Mouse (Mus musculus): Measurements from ENCODE around the gene Ank3. TPM values are rescaled to one million over a fixed set of nuclear protein-coding genes. Genes with fewer than 3 reads are reported as not detected.

The Ank3 gene
- polyA plus RNA-seq, 1 experiment from 2014 or later = 7.1 TPM

DNA sequence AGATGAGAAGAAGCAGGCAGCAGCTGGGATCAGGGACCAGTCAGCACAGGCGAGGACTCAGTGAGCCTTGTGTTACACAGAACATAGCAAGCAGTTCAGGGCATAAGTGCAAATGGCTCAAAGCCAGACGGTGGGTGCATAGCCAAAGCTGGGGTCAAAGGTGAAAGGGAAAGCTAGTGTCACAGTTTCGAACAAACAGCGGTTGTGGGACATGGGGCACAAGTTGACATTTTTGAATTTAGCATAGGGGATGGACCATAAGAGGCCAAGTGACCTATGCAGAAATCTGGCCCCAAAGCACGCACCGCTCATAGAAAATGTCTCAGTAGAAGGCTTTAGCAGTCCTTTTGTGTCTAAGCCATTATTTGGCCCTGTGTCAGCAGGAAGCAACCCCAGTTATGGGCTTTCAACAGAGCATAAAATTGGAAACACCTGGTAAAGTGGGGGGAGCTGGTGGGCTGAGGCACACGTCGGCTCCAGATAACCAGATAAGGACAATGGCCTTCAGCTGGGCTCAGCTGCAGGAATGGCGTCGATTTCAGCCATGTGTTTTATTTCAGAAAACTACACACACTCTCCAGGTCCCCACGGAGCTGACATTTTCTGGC lies 185.4 kb downstream of the Ank3 start:
- TF ChIP-seq CTCF (IDR thresholded peaks at IDR 0.05; ENCODE audit: low read depth) = no peak
- ATAC-seq = peak; percentile 87
- Histone ChIP-seq H3K4me1 (ENCODE audit: insufficient read depth) (peaks cover 3% of the 10 kb centered on the region; the same call in 1 of the 2 replicates), H3K27ac (ENCODE audit: low read depth) (peak overlapping the region; percentile 57), H3K9me3 (ENCODE audit: low read length) (no peaks in the 10 kb centered on the region), H3K27me3 (ENCODE audit: insufficient read depth, low read length) (no peaks in the 10 kb centered on the region), H3K4me3 (ENCODE audit: low read depth, low read length) (no peak overlapping the region), H3K4me2 (ENCODE audit: low read depth, low read length) (no peak overlapping the region), H3K36me3 (replicated peaks; ENCODE audit: insufficient read depth, low read length) (no peaks in the 10 kb centered on the region), H3K9ac (replicated peaks) (no peak overlapping the region)
- peak; percentile 61 for DNase-seq
- WGBS (ENCODE audit: insufficient replicate concordance) = 44% methylated on average over 11 of the region's 11 CpGs

DNA sequence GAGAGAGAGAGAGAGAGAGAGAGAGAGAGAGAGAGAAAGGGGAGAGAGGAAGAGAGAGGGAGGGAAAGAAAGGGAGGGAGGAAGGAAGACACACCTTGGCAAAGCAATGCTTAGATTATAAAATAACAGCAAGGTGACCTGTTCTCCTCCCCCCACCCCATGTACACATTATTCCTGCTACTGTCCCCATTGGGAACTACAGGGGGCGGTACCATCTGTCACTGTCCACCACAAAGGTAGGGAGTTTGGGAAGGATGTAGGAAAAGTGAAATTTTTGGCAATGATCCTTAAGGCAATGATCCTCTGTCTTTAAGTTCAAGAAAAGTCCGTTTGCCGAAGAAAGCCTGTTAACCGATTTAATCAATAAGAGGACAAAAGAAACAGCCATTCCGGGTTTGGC lies 186.0 kb downstream of the Ank3 start:
- Histone ChIP-seq H3K9ac (replicated peaks) (no peak overlapping the region), H3K36me3 (replicated peaks; ENCODE audit: insufficient read depth, low read length) (no peaks in the 10 kb centered on the region), H3K27ac (ENCODE audit: low read depth) (no peak overlapping the region), H3K9me3 (ENCODE audit: low read length) (no peaks in the 10 kb centered on the region), H3K4me3 (ENCODE audit: low read depth, low read length) (no peak overlapping the region), H3K4me2 (ENCODE audit: low read depth, low read length) (no peak overlapping the region), H3K27me3 (ENCODE audit: insufficient read depth, low read length) (no peaks in the 10 kb centered on the region), H3K4me1 (ENCODE audit: insufficient read depth) (peaks cover 3% of the 10 kb centered on the region; the same call in 1 of the 2 replicates)
- no peak for TF ChIP-seq EP300 (IDR thresholded peaks at IDR 0.05; ENCODE audit: low read depth)
- TF ChIP-seq CTCF (IDR thresholded peaks at IDR 0.05; ENCODE audit: low read depth) = no peak
- DNase-seq (no peak), ATAC-seq (no peak)
- 74% methylated on average over 5 of the region's 5 CpGs for WGBS (ENCODE audit: insufficient replicate concordance)

DNA sequence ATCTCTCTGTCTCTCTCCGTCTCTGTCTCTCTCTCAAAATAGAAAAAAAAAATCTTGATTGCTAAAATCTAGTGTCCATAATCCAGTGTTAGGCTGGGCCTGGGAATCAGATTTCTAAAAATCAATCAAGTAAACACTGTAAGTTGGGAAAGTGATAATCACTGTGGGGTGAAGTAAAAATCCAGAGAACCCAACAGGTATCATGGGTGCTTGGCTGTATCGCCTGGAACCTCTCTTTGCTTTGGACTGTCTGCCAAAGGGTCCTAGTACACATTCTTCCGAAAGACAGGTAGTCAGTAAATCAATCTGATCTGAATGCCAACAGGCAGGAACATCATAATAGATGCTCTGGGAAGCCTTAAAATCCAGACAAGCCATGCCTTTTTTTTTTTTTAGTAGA lies 186.7 kb downstream of the Ank3 start:
- 49% methylated on average over 3 of the region's 3 CpGs for whole genome bisulfite sequencing (ENCODE audit: insufficient replicate concordance)
- ATAC-seq (no peak), DNase-seq (no peak)
- Histone ChIP-seq H3K27ac (ENCODE audit: low read depth) (no peak overlapping the region), H3K27me3 (ENCODE audit: insufficient read depth, low read length) (no peaks in the 10 kb centered on the region), H3K36me3 (replicated peaks; ENCODE audit: insufficient read depth, low read length) (no peaks in the 10 kb centered on the region), H3K4me1 (ENCODE audit: insufficient read depth) (peaks cover 3% of the 10 kb centered on the region; the same call in 1 of the 2 replicates), H3K4me3 (ENCODE audit: low read depth, low read length) (no peak overlapping the region), H3K9me3 (ENCODE audit: low read length) (no peaks in the 10 kb centered on the region), H3K4me2 (ENCODE audit: low read depth, low read length) (no peak overlapping the region), H3K9ac (replicated peaks) (no peak overlapping the region)
- TF ChIP-seq EP300 (IDR thresholded peaks at IDR 0.05; ENCODE audit: low read depth) (no peak), CTCF (IDR thresholded peaks at IDR 0.05; ENCODE audit: low read depth) (no peak)

DNA sequence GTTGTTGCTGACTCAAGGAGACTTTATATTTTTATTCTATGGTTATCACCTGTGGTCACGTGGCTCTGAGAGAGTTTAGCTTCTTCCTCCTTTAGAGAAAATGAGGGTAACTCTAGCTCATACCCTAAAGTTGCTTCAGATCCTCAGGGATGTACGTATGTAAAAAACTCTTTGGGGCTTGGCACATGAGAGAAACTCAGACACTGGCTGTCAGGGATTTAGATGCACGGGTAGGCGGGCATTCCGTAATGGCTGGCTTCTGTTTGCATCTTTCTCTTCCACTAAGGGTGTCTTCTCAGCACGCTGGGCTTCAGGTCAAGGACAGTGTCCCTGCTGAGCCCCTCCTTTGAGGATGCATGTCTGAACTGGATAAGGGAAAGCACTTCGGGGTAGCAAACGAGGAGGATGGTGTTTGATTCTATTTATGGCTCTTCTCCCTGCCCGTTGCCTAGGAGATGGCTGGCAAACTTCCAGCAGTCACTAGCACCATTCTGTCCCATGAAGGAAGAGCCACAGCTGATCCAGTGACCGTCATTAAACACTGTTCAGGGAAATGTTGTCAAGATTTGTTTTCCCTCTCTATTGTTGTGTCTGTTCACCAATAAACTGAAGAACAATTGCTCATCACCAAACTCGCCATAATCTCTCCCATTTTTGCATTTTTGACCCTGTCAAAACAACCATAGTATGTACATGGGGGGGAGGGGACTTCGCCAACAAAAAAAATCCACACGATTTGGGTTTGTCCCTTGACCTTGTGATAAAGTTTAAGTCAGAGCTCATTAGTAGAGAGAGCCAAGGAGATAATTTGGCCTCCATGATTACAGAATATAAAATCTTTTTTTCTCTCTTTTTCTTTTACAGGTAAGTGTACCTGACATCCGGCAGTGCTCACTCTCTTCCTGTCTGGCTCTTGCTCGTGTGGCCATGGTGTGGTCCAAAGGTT lies 195.9 kb downstream of the Ank3 start:
- no peaks in the 10 kb centered on the region for H3K27me3 ChIP-seq (ENCODE audit: insufficient read depth, low read length)
- DNase-seq (peak; percentile 47), ATAC-seq (no peak)
- H3K9ac ChIP-seq (replicated peaks) = no peak overlapping the region
- no peak for TF ChIP-seq EP300 (IDR thresholded peaks at IDR 0.05; ENCODE audit: low read depth)
- no peak for TF ChIP-seq CTCF (IDR thresholded peaks at IDR 0.05; ENCODE audit: low read depth)
- no peaks in the 10 kb centered on the region for H3K36me3 ChIP-seq (replicated peaks; ENCODE audit: insufficient read depth, low read length)
- no peak overlapping the region for H3K4me2 ChIP-seq (ENCODE audit: low read depth, low read length)
- WGBS (ENCODE audit: insufficient replicate concordance) = 47% methylated on average over 15 of the region's 15 CpGs
- H3K4me3 ChIP-seq (ENCODE audit: low read depth, low read length) = no peak overlapping the region
- no peaks in the 10 kb centered on the region for H3K4me1 ChIP-seq (ENCODE audit: insufficient read depth)
- no peaks in the 10 kb centered on the region for H3K9me3 ChIP-seq (ENCODE audit: low read length)
- no peak overlapping the region for H3K27ac ChIP-seq (ENCODE audit: low read depth)

DNA sequence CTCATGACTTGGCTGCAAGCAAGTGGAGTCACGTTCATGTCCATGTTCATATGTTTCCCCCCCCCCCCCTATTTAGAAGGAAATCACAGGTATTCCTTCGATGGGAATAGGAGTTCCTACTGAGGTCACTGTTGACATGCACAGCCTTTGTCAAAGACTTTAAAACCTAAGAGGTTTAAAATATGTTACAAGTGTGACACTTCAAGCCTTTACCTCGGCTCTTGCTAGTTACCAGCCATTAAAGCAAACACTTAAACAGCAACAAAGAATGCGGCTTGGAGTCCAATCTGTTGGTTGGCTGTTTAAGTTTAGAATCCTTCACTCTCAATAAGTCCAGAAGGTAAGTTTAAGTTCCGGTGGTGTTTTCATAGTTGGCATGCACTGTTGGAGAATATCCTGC lies 196.9 kb downstream of the Ank3 start:
- Histone ChIP-seq H3K4me1 (ENCODE audit: insufficient read depth) (no peaks in the 10 kb centered on the region), H3K4me3 (ENCODE audit: low read depth, low read length) (no peak overlapping the region), H3K36me3 (replicated peaks; ENCODE audit: insufficient read depth, low read length) (no peaks in the 10 kb centered on the region), H3K9ac (replicated peaks) (no peak overlapping the region), H3K9me3 (ENCODE audit: low read length) (no peaks in the 10 kb centered on the region), H3K27me3 (ENCODE audit: insufficient read depth, low read length) (no peaks in the 10 kb centered on the region), H3K4me2 (ENCODE audit: low read depth, low read length) (no peak overlapping the region), H3K27ac (ENCODE audit: low read depth) (no peak overlapping the region)
- DNase-seq (no peak), ATAC-seq (no peak)
- 72% methylated on average over 5 of the region's 5 CpGs for WGBS (ENCODE audit: insufficient replicate concordance)
- TF ChIP-seq CTCF (IDR thresholded peaks at IDR 0.05; ENCODE audit: low read depth) (no peak), EP300 (IDR thresholded peaks at IDR 0.05; ENCODE audit: low read depth) (no peak)

DNA sequence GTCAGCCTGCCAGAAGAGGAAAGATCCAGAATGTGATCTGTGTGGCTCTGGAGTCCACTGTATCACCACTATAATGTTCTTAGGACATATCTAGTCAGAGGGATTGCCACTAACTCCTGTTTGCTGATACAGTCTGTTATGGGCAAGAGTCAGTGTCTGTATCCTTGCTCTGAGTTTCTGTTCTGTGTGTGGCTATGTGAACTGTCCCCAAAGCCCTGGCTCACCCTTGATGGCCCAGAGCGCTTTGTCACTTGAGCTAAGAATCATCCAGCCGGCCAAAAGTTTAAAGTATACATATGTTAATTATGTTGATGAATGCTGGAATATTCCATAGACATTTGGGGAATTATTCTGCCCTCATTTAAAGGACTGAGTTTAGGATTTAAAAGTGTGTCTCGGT lies 202.9 kb downstream of the Ank3 start:
- Histone ChIP-seq H3K4me3 (ENCODE audit: low read depth, low read length) (no peak overlapping the region), H3K4me1 (ENCODE audit: insufficient read depth) (no peaks in the 10 kb centered on the region), H3K27ac (ENCODE audit: low read depth) (no peak overlapping the region), H3K27me3 (ENCODE audit: insufficient read depth, low read length) (no peaks in the 10 kb centered on the region), H3K4me2 (ENCODE audit: low read depth, low read length) (no peak overlapping the region), H3K9me3 (ENCODE audit: low read length) (no peaks in the 10 kb centered on the region), H3K9ac (replicated peaks) (no peak overlapping the region), H3K36me3 (replicated peaks; ENCODE audit: insufficient read depth, low read length) (no peaks in the 10 kb centered on the region)
- ATAC-seq (no peak), DNase-seq (no peak)
- WGBS (ENCODE audit: insufficient replicate concordance) = 74% methylated on average over 3 of the region's 3 CpGs
- TF ChIP-seq CTCF (IDR thresholded peaks at IDR 0.05; ENCODE audit: low read depth) (no peak), EP300 (IDR thresholded peaks at IDR 0.05; ENCODE audit: low read depth) (no peak)

Measured in liver, postnatal 0 days (tissue).